Mouse (Mus musculus) testis, postnatal 10 days (tissue): ENCODE data around the gene Dcst1.

ENCODE experiments used
- DNase-seq: peaks from one replicate; pipeline ENCODE4 v3.0.0; 2021; ENCODE audit warnings: low spot score

Gene Dcst1

GRCm38 (mm10) chr3:89388134-89388881, 23.3 kb upstream of the Dcst1 start:
- DNase-seq: peak; percentile 69

GRCm38 (mm10) chr3:89387632-89388031, 22.6 kb upstream of the Dcst1 start:
- no peak for DNase-seq

GRCm38 (mm10) chr3:89386438-89387420, 21.7 kb upstream of the Dcst1 start:
- DNase-seq: no peak

- DNase-seq: no peak
These were observed 20.4 kb upstream of the Dcst1 start for GRCm38 (mm10) chr3:89385451-89385850.

GRCm38 (mm10) chr3:89384331-89385076, 19.5 kb upstream of the Dcst1 start:
- no peak for DNase-seq

- DNase-seq: no peak
These were observed 18.7 kb upstream of the Dcst1 start for GRCm38 (mm10) chr3:89383651-89384255.

GRCm38 (mm10) chr3:89382950-89383349, 17.9 kb upstream of the Dcst1 start:
- no peak for DNase-seq

- no peak for DNase-seq
These were observed 17.2 kb upstream of the Dcst1 start for GRCm38 (mm10) chr3:89382033-89382882.

- DNase-seq: no peak
These were observed 16.2 kb upstream of the Dcst1 start for GRCm38 (mm10) chr3:89381233-89381632.

GRCm38 (mm10) chr3:89380711-89381110, 15.7 kb upstream of the Dcst1 start:
- no peak for DNase-seq

GRCm38 (mm10) chr3:89380291-89380690, 15.2 kb upstream of the Dcst1 start:
- DNase-seq: no peak

GRCm38 (mm10) chr3:89379388-89380131, 14.5 kb upstream of the Dcst1 start:
- peak; percentile 48 for DNase-seq

- DNase-seq: peak; percentile 83
These were observed 13.5 kb upstream of the Dcst1 start for GRCm38 (mm10) chr3:89378394-89379067.

GRCm38 (mm10) chr3:89377831-89378230, 12.8 kb upstream of the Dcst1 start:
- DNase-seq: no peak

- DNase-seq: no peak
These were observed 8.7 kb upstream of the Dcst1 start for GRCm38 (mm10) chr3:89373581-89374231.

GRCm38 (mm10) chr3:89367338-89367737, 2.3 kb upstream of the Dcst1 start:
- no peak for DNase-seq

- DNase-seq: no peak
These were observed 697 bp upstream of the Dcst1 start for GRCm38 (mm10) chr3:89365486-89366414.

GRCm38 (mm10) chr3:89364631-89365030, 422 bp downstream of the Dcst1 start:
- no peak for DNase-seq
